Mouse (Mus musculus) kidney, adult 9 months (tissue): ENCODE results near the gene Unc45b.
A peak's percentile ranks its signal among the peaks of the same experiment; 100 is the strongest.

Experiments used
- DNase-seq: peaks from one replicate; pipeline ENCODE4 v3.0.0; 2022

Unc45b gene

DNA sequence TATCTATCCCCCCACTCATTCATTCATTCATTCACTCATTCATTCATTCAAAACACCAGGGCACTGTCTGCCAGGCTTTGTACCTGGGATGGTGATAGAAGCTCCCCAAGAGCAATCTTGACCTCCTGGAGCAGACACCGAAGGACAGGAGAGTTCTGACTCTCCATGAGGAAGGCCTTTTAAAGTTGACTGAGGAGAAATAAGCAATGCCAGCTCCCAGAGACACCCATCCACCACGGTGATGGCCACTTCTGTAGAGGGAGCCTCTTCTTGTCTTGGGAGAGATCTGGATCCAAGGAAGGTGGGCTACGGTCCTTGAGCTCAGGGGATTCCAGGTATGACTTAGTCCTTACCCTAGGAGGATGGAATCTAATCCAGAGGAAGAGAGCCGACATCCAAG lies at the start of gene Unc45b:
TSS of gene Unc45b (plus strand) at position 301 of the 400 bp plus-strand sequence.
- no peak for DNase-seq

- DNase-seq, result no peak
Measured at GRCm38 (mm10) chr11:82860759-82861158, 49.6 kb upstream of the Unc45b start.

DNA sequence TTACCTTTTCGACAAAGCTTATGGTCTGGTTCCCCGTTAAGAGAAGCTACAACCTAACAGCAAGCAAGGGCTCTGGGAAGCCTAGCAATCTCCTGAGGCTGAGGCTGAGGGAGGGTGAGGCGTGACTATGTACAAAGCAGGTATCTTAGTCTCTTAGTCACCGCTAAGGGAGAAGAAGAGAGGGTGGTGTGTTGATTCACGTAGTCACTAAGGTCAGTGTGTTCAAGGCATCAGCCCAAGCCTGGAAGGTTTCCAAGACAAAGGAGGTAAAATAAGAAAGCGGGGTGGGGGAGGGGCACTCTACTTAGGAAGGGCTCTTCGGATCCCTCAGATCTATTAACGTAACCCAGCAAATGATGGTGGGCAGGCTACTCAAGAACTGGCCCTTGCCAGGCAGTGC lies 48.8 kb upstream of the Unc45b start:
- peak; percentile 66 for DNase-seq

DNA sequence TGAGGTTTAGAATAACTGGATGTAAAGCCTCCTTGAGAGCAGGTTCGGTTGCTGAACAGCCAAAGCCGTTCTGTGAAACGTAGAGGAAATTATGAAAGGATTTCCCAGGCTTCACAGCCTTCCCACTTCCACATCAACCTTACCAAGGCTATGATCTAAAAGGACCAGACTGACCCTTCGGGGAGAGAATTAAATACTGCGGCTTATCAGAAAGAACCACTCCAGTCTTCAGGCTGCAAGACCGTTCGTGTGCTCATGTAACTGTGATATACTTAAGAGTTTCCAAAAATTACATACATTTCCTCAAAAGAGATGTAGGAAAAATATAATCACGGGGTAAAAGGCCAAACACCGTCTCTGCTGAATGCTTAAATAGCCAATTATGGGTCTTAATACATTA lies 47.7 kb upstream of the Unc45b start:
- DNase-seq, result no peak

DNA sequence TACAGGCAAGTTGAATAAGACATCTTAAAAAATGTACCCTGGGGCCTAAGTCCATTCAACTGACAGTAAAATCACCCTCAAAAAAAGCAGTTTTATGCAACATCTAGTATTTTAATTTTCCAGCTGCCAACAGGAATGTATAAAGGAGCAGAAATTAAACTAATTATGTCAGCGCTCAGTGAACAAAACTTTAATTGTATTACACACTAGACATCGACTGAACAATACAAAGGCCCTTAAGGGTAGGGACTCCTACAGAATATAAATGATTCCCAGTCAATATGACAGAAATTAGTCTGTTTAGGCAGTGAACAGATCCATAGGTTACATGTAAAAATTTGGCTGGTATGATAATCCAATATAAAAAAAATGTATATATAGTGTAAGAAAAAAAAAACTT lies 47.3 kb upstream of the Unc45b start:
- no peak for DNase-seq

DNA sequence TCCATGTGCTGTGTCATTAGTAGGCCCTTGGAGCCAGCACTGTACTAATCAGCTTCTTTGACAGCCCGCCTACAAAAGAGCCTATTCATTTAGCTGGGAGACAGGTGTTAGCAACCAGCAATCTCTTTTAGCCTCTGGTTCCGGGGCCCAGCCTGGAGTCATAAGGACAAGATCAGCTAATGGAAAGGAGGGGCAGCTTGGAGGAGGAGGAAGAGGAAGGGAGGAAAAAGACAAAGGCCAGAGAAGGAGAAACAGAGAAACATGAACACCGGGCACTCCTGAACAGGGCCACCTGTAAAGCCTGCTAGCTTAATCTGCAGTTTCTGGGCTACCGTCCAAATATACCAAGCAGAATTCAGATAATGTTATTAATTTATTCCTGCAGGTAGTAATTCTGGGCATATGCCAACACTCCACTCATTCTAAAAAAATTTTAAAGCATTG lies 46.8 kb upstream of the Unc45b start:
- no peak for DNase-seq

DNA sequence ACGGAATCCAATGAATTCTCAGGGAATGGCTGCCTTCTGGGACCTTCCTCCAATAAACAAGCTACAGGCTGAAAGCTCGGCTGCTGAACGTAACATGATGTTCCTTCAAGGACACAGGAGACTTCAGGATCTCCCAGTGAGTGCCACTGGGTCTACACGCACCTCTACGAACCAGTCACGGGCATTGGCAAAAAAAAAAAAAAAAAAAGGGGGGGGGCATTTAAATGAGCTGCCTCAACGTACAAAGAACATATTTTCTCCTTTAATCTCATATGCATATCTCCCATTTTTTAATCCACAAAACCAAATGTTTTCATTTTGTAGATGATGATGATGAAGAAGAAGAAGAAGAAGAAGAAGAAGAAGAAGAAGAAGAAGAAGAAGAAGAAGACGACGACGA lies 44.4 kb upstream of the Unc45b start:
- no peak for DNase-seq

DNA sequence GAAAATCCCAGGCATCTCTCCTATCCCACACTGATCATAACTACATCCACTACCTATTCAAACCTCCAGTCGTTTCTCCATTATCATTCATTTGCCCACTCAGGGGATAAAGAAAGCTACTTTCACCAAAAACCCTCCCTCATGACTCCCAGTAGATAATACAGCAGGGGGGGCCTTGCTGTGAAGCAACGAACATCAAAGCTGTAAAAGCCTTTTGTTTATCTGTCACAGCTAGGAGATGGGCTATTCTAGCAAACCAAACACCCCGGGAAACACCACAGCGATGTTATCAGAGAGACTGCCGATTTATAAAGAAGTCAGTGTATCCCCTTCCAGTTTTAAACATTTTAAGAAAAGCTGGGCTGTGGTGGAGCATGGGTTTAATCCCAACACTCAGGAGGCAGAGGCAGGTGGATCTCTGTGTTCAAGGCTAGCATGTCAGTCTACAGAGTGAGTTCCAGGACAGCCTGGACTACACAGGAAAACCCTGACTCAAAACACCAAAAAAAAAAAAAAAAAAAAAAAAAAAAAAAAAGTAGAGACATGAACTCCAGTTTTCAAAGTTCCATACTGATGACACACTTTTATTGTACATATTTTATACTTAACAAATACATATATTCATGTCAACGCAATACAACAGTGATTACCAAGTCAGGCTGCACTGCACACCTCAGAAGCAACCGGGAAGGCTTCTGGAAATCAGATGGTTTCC lies 43.3 kb upstream of the Unc45b start:
- no peak for DNase-seq

- DNase-seq, result no peak
Measured at GRCm38 (mm10) chr11:82867956-82868355, 42.4 kb upstream of the Unc45b start.

- peak; percentile 64 for DNase-seq
Measured at GRCm38 (mm10) chr11:82869506-82870172, 40.7 kb upstream of the Unc45b start.

- DNase-seq, result peak; percentile 89
Measured at GRCm38 (mm10) chr11:82870173-82871030, 39.9 kb upstream of the Unc45b start.

- peak; percentile 95 for DNase-seq
Measured at GRCm38 (mm10) chr11:82871031-82871446, 39.3 kb upstream of the Unc45b start, which contains the start of gene Rffl. Rffl (minus strand) TSS chr11:82871210.

DNA sequence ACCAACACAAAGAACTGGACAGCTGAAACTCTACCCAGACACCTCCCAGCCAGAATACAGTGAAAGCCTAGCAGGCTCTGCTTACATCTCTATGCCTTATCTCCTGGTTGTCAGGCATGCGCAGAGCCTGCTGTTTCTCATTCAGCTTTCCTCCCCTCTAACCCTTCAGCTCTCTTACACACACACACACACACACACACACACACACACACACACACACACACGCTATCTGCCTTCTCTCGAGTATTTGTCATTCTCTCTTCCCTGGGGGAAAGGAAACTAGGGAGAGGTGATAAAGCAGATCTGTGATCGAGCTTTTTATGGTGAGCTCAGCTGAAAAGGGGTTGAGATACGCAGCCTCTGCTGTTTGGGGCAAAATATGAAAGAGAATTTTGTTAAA lies 35.4 kb upstream of the Unc45b start:
- no peak for DNase-seq

- no peak for DNase-seq
Measured at GRCm38 (mm10) chr11:82875631-82876030, 34.7 kb upstream of the Unc45b start.

GRCm38 (mm10) chr11:82877726-82878344 lies 32.5 kb upstream of the Unc45b start:
- no peak for DNase-seq

DNA sequence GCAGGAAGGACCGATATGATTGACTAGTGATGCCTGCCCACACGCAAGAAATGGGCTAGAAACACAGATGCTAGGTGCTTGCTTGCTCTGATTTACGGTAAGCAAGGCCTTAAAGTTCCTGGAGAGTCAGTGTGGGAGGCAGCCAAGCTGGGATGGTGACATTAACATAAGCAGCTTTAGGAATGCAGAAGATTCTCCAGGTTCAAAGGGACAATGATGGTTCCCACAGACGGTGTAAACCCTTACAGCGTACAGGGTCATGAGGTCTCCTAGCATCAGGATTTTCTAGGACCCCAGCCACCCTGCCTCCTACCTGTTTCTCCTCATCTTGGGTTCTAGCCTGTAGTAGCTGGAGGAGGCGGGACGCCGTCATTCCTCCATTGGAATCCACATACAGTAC lies 27.2 kb upstream of the Unc45b start:
- no peak for DNase-seq

DNA sequence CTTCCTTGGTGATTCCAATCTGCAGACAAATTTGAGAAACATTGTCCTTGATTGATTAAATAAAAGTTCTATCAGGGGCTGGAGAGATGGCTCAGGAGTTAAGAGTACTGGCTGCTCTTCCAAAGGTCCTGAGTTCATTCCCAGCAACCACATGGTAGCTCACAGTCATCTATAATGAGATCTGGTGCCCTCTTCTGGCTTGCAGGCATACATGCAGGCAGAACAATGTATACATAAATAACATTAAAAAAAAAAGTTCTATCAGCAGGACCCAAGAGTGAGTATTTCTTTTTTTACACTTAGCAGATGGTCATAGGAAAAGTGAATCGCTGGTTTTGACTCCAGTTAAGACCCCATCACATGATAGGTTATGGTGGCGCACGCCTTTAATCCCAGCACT lies 23.8 kb upstream of the Unc45b start:
- DNase-seq, result no peak

DNA sequence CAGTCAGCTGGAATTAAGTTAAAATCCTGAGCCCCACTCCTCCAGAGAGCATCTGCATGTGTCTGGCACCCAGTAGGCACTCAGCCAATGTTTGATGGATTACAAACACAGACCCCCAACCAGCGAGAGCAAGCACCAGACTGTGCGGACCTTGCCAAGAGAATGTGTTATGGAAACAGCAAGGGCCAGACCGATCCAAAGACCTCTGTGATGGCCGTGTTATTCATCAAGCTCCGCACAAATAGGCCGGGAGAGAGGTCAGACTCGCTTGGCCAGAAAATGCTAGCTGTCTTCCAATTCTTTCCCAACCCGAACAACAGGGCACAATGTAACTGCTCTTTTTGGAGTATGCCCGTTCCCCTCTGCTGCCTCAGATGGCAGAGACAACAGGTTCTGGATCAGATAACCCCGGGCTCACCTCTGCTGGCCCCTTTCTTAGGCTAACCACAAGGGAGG lies 21.8 kb upstream of the Unc45b start:
- DNase-seq, result peak; percentile 90

GRCm38 (mm10) chr11:82889524-82890341 lies 20.6 kb upstream of the Unc45b start:
- DNase-seq, result peak; percentile 42

DNA sequence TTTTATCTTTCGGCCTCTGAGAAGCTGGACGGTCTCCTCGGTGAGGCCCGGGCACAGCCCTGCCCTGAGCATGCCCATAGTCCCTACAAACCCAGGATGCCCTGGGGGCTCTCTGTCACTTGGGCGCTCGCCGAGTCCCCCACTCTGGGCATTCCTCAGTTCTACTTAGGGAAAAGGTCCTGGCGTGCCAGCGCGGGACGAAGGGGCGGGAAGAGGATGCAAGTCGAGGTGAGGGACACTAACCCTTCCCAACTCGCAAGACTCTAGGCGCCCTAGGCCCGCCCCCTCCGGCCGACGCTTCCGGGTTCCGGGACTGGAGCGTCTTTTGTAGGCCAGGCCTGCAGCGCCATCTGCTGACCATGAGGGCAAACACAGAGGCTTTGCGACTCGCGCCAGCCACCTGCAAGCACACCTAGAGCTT lies 20.0 kb upstream of the Unc45b start, which contains the start of gene Rad51d:
TSS of gene Rad51d (minus strand) at position 273 of the 421 bp plus-strand sequence.
- DNase-seq, result peak; percentile 96

DNA sequence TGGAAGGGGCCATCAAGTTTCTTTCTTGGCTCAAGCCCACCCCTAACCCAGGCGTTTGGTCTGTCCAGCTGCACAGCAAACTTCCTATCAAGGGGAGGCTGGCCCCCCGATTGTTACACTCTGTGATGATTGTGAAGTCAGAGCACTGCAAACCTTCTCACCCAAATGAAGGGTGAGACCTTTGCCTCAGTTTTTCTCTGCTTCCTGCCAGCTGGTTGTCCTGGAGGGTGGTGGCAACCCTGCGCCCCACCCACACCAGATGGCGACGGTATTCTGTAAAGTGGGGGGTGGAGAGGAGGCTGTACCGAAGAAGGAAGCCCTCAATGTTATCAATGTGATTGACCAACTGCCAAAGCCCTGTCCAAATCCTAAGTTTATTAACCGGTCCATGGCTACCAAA lies 18.4 kb upstream of the Unc45b start, which contains the start of gene Fndc8:
TSS of gene Fndc8 (plus strand) at position 189 of the 400 bp plus-strand sequence.
- DNase-seq, result no peak

GRCm38 (mm10) chr11:82897478-82897877 lies 12.9 kb upstream of the Unc45b start:
- no peak for DNase-seq
